Mouse (Mus musculus) left cerebral cortex, postnatal 36 days (tissue): ENCODE data around the gene Pfdn6. TPM values are rescaled to one million over a fixed set of nuclear protein-coding genes. Genes with fewer than 3 reads are reported as not detected.
"Not testable (repeated sequence)": the region's sequence is repeated elsewhere in the genome, so short reads cannot be mapped to it uniquely, and the experiment has no call there.

Experiments used
- DNase-seq, 2 experiments: peaks; one replicate each; pipeline ENCODE4 v3.0.0; 2021 to 2022; ENCODE audit warnings: low spot score in 2 of 2, mixed read lengths in 1 of 2
- intact Hi-C: fragments of 180-260 bp; cut with DNase I; formaldehyde crosslinking; loops from one replicate; pipeline ENCODE4 v1.15.1; 2025
- total RNA-seq, 2 experiments: library from RNA; stranded (reverse); gene quantifications; 2 replicates each; pipeline ENCODE4 v1.2.3; 2021

Gene Pfdn6
- total RNA-seq, 2 experiments from 2014 or later, result 96.1 to 98.3 TPM

- not testable (repeated sequence) for DNase-seq
These were observed 35.3 kb downstream of the Pfdn6 start, which contains the start of gene Platr17 for GRCm38 (mm10) chr17:33904835-33905234. Platr17 (plus strand) TSS chr17:33905135.

GRCm38 (mm10) chr17:33903911-33904651, 36.1 kb downstream of the Pfdn6 start:
- DNase-seq, intact Hi-C loops: not testable (repeated sequence)

More at GRCm38 (mm10) chr17:33904835-33905234, 35.3 kb downstream of the Pfdn6 start, which contains the start of gene Platr17:
- intact Hi-C loops, result not testable (repeated sequence)

- DNase-seq, result no peak
- intact Hi-C loops, result no loop called here
These were observed 37.7 kb downstream of the Pfdn6 start for GRCm38 (mm10) chr17:33902491-33902890.

- intact Hi-C loops, result no loop called here
- DNase-seq, result no peak
These were observed 38.1 kb downstream of the Pfdn6 start for GRCm38 (mm10) chr17:33902079-33902478.

GRCm38 (mm10) chr17:33901653-33902052, 38.5 kb downstream of the Pfdn6 start:
- intact Hi-C loops, result no loop called here
- no peak for DNase-seq

GRCm38 (mm10) chr17:33900989-33901314, 39.2 kb downstream of the Pfdn6 start:
- intact Hi-C loops, result no loop called here
- DNase-seq, result no peak

GRCm38 (mm10) chr17:33900281-33900988, 39.7 kb downstream of the Pfdn6 start:
- no peak for DNase-seq
- intact Hi-C loops, result no loop called here

GRCm38 (mm10) chr17:33899642-33900041, 40.5 kb downstream of the Pfdn6 start:
- intact Hi-C loops, result no loop called here
- DNase-seq, result no peak

GRCm38 (mm10) chr17:33898193-33898592, 42.0 kb downstream of the Pfdn6 start:
- DNase-seq, intact Hi-C loops: not testable (repeated sequence)

- DNase-seq, result no peak
- intact Hi-C loops, result loop anchor here (2.0 kb wide), 1 partner anchor 24 kb away; no protein-coding TSS in a partner anchor
These were observed 42.9 kb downstream of the Pfdn6 start for GRCm38 (mm10) chr17:33897114-33897794.

GRCm38 (mm10) chr17:33893011-33893410, 47.1 kb downstream of the Pfdn6 start:
- DNase-seq, intact Hi-C loops: not testable (repeated sequence)

- intact Hi-C loops, result no loop called here
- no peak for DNase-seq
These were observed 47.7 kb downstream of the Pfdn6 start for GRCm38 (mm10) chr17:33892429-33892828.

GRCm38 (mm10) chr17:33891892-33892291, 48.3 kb downstream of the Pfdn6 start:
- DNase-seq, intact Hi-C loops: not testable (repeated sequence)

- intact Hi-C loops, result no loop called here
These were observed 48.8 kb downstream of the Pfdn6 start for GRCm38 (mm10) chr17:33891357-33891756.

GRCm38 (mm10) chr17:33890533-33891059, 49.5 kb downstream of the Pfdn6 start, which contains the start of gene Kifc1:
Kifc1 (minus strand) TSS chr17:33890661.
- peak; percentile 99 to 100 for DNase-seq
- intact Hi-C loops, result no loop called here

More at GRCm38 (mm10) chr17:33891357-33891756, 48.8 kb downstream of the Pfdn6 start:
- no peak for DNase-seq

- DNase-seq, intact Hi-C loops: not testable (repeated sequence)
These were observed 50.1 kb downstream of the Pfdn6 start for GRCm38 (mm10) chr17:33889941-33890532.
